Mouse (Mus musculus) forebrain, embryonic 11.5 days (tissue): ENCODE results near the gene Slc44a4. TPM values are rescaled to one million over a fixed set of nuclear protein-coding genes. Genes with fewer than 3 reads are reported as not detected.

ENCODE experiments used
- ATAC-seq: fragments of 200-750 bp; cut with Nextera tagmentation; replicated peaks from 2 replicates; pipeline ENCODE4 v1.8.0; 2017; ENCODE audit warnings: moderate TSS enrichment; ENCODE audit not compliant: low FRiP score
- DNase-seq: peaks from one replicate; pipeline ENCODE4 v3.0.0-alpha.2; 2017; ENCODE audit warnings: low spot score
- H3K27ac ChIP-seq: fragments of 300-500 bp; sonication (generic); 2 replicates; pipeline ENCODE4 v1.5.1; 2014; ENCODE audit warnings: low read depth, low read length
- H3K27me3 ChIP-seq: fragments of 300-500 bp; sonication (generic); 2 replicates; pipeline ENCODE4 v1.6.1; 2014; ENCODE audit warnings: mild to moderate bottlenecking, low read length, mixed read lengths; ENCODE audit not compliant: control insufficient read depth, insufficient read depth
- H3K36me3 ChIP-seq: fragments of 300-500 bp; sonication (generic); 2 replicates; pipeline ENCODE4 v1.6.1; 2014; ENCODE audit warnings: mild to moderate bottlenecking, low read length, moderate library complexity, mixed read lengths; ENCODE audit not compliant: control insufficient read depth, insufficient read depth
- H3K4me1 ChIP-seq: fragments of 300-500 bp; sonication (generic); replicated peaks from 2 replicates; pipeline ENCODE4 v1.6.1; 2014; ENCODE audit warnings: low read length, mixed read lengths; ENCODE audit not compliant: control insufficient read depth, insufficient read depth
- H3K4me2 ChIP-seq: fragments of 300-500 bp; sonication (generic); 2 replicates; pipeline ENCODE4 v1.6.1; 2014; ENCODE audit warnings: low read depth, mild to moderate bottlenecking, low read length, moderate library complexity, mixed read lengths; ENCODE audit not compliant: severe bottlenecking
- H3K4me3 ChIP-seq: fragments of 300-500 bp; sonication (generic); 2 replicates; pipeline ENCODE4 v1.5.1; 2014; ENCODE audit warnings: low read depth, low read length
- H3K9ac ChIP-seq: fragments of 300-500 bp; sonication (generic); 2 replicates; pipeline ENCODE4 v1.6.1; 2014; ENCODE audit warnings: low read length
- H3K9me3 ChIP-seq: fragments of 300-500 bp; sonication (generic); 2 replicates; pipeline ENCODE4 v1.6.1; 2016; ENCODE audit warnings: low read length, mixed read lengths; ENCODE audit not compliant: control insufficient read depth
- WGBS: fragments of 180-500 bp; shearing (Covaris S2); extraction: QIAGEN DNeasy Blood & Tissue Kit; methylation state at CpG from one replicate; pipeline ENCODE4 v1.1.7; 2014; 5-methylcytosine and 5-hydroxymethylcytosine counted together
- polyA plus RNA-seq: library from polyadenylated mRNA; unstranded; fragments of >200 nt; fragmentation: Nextera tagmentation; extraction: Ambion mirVana; gene quantifications from 2 replicates; pipeline ENCODE4 v1.2.1, GENCODE M21; 2014

Slc44a4 gene
- not detected in 2 replicates for polyA plus RNA-seq

DNA sequence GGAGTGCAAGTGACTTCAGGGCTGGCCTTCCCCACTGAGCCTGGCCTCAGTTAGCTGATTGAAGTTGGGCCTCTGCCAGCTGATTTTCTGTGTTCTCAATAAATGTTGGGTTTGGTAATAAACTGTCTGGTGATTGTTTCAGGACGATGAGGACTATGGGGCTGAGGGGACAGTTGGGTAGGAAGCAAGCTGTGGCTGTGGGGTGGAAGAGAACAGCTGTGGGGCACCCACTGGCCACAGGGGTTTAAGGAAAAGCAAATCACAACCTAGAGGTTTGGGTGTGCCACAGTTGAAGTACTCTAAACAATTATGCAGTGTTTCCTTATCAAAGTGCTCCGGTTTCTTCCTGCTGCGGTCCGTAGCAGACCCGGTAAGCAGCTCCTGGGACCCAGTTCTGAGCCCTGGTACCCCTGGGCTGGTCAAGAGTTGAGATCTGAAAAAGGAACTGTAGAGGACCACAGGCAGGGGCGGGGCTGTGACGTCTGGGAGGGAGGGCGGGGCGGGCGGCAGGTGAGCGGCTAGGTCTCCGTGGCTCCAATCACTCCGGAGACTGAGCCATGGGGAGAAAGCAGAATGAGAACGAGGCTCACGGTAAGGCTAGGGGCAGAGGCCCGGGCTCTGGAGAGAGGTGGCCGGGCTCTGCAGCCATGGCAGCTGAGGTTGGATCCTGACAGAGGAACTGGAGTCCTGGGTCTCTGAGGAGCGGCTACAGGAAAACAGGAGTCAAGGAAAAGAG is at the start of gene Slc44a4:
Gene Slc44a4, plus strand, starts transcription at position 537 of the 736 bp plus-strand sequence.
- no peak within 1 kb of the TSS for H3K4me3 ChIP-seq
- ATAC-seq (no peak), DNase-seq (no peak)
- H3K27me3 ChIP-seq: no peaks in the 10 kb centered on the region
- 38% methylated on average over 18 of the region's 18 CpGs for WGBS
- no peak within 1 kb of the TSS for H3K9ac ChIP-seq
- no peaks in the 10 kb centered on the region for H3K9me3 ChIP-seq
- H3K4me1 ChIP-seq: no peaks in the 10 kb centered on the region
- H3K4me2 ChIP-seq: no peak within 1 kb of the TSS
- peaks cover 11% of the 10 kb centered on the region for H3K36me3 ChIP-seq
- no peak within 1 kb of the TSS for H3K27ac ChIP-seq

DNA sequence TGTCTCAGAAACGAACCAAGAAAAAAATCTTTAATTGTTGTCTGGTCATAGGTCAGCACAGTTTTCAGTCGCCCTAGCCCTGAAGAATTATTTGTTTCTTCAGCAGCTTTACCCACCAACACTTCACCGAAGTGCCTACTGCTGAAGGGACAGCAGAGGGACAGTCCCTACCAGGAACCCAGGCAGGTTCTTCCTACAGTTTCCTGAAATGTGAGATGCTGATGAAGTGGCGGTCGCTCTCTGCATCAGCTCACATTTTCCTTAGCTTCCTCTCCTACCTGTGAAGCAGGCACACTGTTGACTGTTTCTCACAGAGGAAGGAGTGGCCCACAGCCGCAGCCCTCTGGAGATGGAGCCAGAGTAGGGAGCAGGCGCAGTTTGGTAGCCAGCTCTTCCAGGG is 48.3 kb upstream of the Slc44a4 start:
- ATAC-seq (no peak), DNase-seq (no peak)
- WGBS: 63% methylated on average over 7 of the region's 7 CpGs

DNA sequence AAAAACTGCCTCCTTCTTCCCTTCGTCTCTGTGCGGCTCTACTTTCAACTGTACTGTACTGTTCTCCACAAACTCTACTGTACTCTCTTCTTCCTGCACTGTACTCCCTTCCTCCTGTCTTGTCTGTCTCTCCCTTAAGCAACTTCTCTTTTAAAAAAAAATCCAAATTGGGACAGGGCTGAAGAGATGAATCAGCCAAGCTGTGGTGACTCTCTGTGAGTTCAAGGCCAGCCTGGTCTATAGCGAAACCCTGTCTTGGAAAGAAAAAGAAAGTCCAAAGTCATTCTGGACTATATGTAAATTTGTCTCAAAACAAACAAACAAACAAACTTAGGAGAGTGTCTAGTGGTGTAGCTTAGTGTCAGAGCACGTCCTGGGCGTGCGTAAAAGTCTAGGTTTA is 39.9 kb upstream of the Slc44a4 start:
- H3K4me2 ChIP-seq: no peak overlapping the region
- H3K4me1 ChIP-seq: no peaks in the 10 kb centered on the region
- no peak for DNase-seq
- no peak overlapping the region for H3K9ac ChIP-seq
- no peak overlapping the region for H3K4me3 ChIP-seq
- no peaks in the 10 kb centered on the region for H3K36me3 ChIP-seq
- H3K27ac ChIP-seq: no peak overlapping the region
- 93% methylated on average over 6 of the region's 6 CpGs for WGBS
- H3K27me3 ChIP-seq: no peaks in the 10 kb centered on the region
- H3K9me3 ChIP-seq: no peaks in the 10 kb centered on the region
- no peak for ATAC-seq

More for the DNA sequence above, 48.3 kb upstream of the Slc44a4 start:
- H3K27ac ChIP-seq: no peak overlapping the region
- H3K9me3 ChIP-seq: no peaks in the 10 kb centered on the region
- no peak overlapping the region for H3K9ac ChIP-seq
- H3K4me2 ChIP-seq: no peak overlapping the region
- no peaks in the 10 kb centered on the region for H3K27me3 ChIP-seq
- H3K4me1 ChIP-seq: no peaks in the 10 kb centered on the region
- H3K36me3 ChIP-seq: no peaks in the 10 kb centered on the region
- no peak overlapping the region for H3K4me3 ChIP-seq

DNA sequence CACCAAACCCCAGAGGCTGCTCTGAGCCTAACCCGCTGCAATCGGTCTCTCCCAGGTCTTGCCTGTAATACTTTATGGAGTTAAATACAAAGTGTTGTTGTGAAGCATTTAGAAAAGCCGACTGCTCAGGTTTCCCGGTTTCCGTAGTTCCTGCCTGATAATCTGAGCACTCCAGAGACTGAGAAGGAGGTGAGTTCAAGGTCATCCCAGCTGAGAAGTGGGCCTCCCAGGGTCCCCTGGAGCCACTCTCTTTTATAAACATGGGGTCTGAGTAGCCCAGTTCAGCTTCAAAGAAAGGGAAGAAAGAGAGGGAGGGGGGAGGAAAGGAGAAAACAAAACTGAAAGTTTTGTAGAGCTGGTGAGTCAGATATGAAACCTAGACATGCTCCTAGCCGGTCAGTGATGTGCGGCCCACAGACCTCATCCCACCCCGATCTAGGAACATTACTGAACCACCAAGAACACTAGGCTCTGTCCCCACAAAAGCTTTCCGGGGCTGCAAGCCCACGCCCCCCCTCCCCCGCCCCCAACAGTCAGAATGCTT is 34.9 kb upstream of the Slc44a4 start, which contains the start of gene Zbtb12:
Gene Zbtb12, plus strand, starts transcription at position 148 of the 544 bp plus-strand sequence.
- H3K9me3 ChIP-seq: no peaks in the 10 kb centered on the region
- H3K36me3 ChIP-seq: no peaks in the 10 kb centered on the region
- H3K9ac ChIP-seq: no peak within 1 kb of the TSS
- DNase-seq: no peak
- no peak for ATAC-seq
- no peaks in the 10 kb centered on the region for H3K27me3 ChIP-seq
- no peaks in the 10 kb centered on the region for H3K4me1 ChIP-seq
- no peak within 1 kb of the TSS for H3K4me2 ChIP-seq
- H3K27ac ChIP-seq: no peak within 1 kb of the TSS
- no peak within 1 kb of the TSS for H3K4me3 ChIP-seq
- WGBS: 65% methylated on average over 11 of the region's 11 CpGs

DNA sequence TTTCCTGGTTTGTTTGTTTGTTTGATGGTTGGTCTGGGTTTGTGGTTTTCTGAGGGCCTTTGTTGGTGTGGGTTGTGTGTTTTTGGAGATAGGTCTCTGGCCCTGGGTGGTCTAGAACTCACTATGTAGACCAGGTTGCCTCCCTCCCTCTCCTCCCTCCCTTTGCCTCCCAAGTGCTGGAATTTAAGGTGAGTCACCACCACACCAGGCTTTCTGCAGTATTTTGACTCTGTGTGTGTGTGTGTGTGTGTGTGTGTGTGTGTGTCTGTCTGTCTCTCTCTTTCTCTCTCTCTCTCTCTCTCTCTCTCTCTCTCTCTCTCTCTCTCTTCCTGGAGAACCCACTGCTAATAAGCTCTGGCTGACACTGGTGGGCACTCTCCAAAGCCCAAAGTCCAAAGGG is 33.1 kb upstream of the Slc44a4 start:
- H3K4me2 ChIP-seq: no peak overlapping the region
- H3K27me3 ChIP-seq: no peaks in the 10 kb centered on the region
- no peak overlapping the region for H3K4me3 ChIP-seq
- DNase-seq: no peak
- H3K27ac ChIP-seq: no peak overlapping the region
- H3K36me3 ChIP-seq: no peaks in the 10 kb centered on the region
- H3K4me1 ChIP-seq: no peaks in the 10 kb centered on the region
- no peak for ATAC-seq
- no peaks in the 10 kb centered on the region for H3K9me3 ChIP-seq
- no peak overlapping the region for H3K9ac ChIP-seq

DNA sequence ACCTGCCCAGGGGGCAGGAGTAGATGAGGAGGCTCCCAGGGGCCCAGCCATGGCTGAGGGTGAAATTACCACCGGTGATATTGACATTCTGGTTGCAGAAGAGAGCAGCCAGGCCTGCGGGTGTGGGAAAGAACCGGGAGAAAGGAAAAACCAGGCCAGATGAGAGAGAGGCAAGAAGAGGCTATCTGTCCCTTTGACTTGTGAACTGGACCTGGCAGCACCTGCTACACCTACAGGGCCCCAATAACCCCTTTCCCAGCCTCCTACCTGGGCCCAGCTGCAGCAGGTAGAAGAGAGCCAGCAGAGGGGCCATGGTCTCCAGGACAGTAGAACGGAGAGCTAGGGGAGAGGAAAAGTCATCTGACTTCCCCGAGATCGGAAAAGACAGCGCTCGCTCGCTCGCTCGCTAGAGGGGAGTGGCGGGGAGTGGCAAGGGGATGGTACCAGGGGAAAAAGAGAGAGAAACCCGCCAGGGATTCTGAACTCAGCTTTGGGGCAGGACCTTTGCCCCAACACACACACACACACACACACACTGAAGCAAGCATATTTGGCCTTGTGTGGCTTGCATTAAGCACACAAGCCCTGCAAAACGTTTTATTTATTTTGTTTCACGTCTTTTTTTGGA is 32.5 kb upstream of the Slc44a4 start, which contains the start of gene Gm20547:
Gene Gm20547, minus strand, starts transcription at position 360 of the 628 bp plus-strand sequence.
- Histone ChIP-seq H3K4me2 (no peak within 1 kb of the TSS), H3K4me1 (no peaks in the 10 kb centered on the region), H3K27me3 (no peaks in the 10 kb centered on the region), H3K9ac (no peak within 1 kb of the TSS), H3K27ac (no peak within 1 kb of the TSS), H3K9me3 (no peaks in the 10 kb centered on the region), H3K36me3 (no peaks in the 10 kb centered on the region), H3K4me3 (no peak within 1 kb of the TSS)
- ATAC-seq (no peak), DNase-seq (no peak)
- 7% methylated on average over 15 of the region's 15 CpGs for WGBS

DNA sequence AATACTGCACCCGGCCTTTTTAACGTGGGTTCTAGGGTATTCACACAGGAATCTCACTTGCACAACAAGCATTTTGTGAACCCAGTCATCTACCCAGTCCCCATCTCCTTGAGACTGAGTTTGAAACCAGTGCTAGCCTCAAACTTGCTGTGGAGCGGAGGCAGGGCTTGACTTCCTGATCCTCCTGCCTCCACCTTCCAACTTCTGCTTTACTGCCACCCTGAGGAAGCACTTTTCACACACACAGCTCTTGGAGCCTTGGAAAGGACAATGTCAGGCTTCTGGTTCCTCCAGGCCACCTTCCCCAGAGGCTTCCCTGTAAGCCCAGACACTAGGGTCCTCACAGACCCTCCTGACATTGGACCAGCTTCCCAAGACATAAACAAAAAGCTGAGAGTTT is 30.9 kb upstream of the Slc44a4 start:
- ATAC-seq (no peak), DNase-seq (no peak)
- 76% methylated on average over 3 of the region's 3 CpGs for WGBS
- Histone ChIP-seq H3K9ac (no peak overlapping the region), H3K4me1 (no peaks in the 10 kb centered on the region), H3K36me3 (no peaks in the 10 kb centered on the region), H3K4me2 (no peak overlapping the region), H3K27ac (no peak overlapping the region), H3K4me3 (no peak overlapping the region), H3K27me3 (no peaks in the 10 kb centered on the region), H3K9me3 (no peaks in the 10 kb centered on the region)

DNA sequence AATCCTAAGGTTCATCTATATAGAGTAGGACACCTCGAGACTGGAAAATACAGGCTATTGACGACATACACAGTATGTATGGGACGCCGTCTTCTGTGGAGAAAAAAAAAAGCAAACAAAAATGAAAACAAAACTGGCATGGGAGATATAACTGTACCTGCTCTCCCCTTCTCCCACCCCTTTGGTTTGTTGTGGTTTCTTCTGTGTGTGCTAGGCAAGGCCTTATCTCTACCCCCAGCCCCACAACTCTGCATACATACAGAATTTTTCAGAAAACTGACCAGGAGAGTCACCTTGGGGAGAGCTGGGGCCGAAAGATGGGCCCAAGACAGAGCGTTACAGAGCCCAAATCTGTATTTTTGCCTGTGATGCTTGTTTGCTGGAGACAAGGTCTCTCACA is 29.6 kb upstream of the Slc44a4 start:
- no peaks in the 10 kb centered on the region for H3K4me1 ChIP-seq
- no peak overlapping the region for H3K27ac ChIP-seq
- ATAC-seq: no peak
- H3K9ac ChIP-seq: no peak overlapping the region
- H3K36me3 ChIP-seq: no peaks in the 10 kb centered on the region
- H3K4me2 ChIP-seq: no peak overlapping the region
- no peaks in the 10 kb centered on the region for H3K9me3 ChIP-seq
- H3K27me3 ChIP-seq: no peaks in the 10 kb centered on the region
- 85% methylated on average over 6 of the region's 6 CpGs for WGBS
- no peak for DNase-seq
- no peak overlapping the region for H3K4me3 ChIP-seq
